Mouse (Mus musculus) ES-E14 (cell line): ENCODE data around the gene Tmed9.

Source experiments
- CHD2 ChIP-seq: IDR thresholded peaks from 2 replicates; pipeline ENCODE4 v1.6.1; 2014; ENCODE audit warnings: mild to moderate bottlenecking, low read depth, low read length, inconsistent platforms
- HCFC1 ChIP-seq: IDR thresholded peaks from 2 replicates; pipeline ENCODE4 v1.6.1; 2012; ENCODE audit warnings: low read length, inconsistent platforms, borderline replicate concordance; ENCODE audit not compliant: insufficient read depth
- ZC3H11A ChIP-seq: IDR thresholded peaks from 2 replicates; pipeline ENCODE4 v1.6.1; 2012; ENCODE audit warnings: low read depth, mild to moderate bottlenecking, inconsistent platforms, low read length, borderline replicate concordance

DNA sequence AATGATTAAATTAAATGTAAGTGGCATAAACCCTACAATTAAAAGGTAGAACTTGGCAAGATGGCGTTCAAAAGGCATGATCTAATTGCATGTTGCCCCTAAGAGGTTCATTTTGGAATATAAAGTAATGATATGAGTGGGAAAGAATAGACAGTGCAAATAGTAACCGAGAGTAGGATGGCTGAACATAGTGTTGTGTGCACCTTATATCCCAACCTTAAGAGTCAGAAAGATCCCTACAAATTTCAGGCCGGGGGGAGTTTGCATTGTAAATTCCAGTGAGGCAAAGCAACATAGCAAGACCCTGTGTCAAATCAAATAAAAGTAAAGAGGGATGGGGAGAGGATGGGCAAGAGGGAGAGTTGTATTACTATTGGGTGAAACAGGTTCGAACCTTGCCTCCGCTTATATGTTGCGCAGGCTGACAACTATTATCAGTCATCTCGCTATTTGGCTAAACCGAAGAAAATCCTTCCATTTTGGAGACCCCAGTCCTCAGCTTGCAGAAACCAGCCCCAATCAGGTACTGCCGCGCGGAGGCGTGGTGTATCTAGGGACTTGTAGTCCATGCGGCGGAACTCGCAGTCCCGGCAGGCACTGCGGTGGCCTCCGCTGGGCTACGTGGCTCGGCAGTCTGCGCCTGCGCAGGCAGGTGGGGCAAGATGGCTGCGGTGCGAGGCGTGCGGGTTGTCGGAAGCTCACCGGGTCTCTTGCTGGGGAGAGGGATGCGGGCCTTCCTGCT, 19.2 kb downstream of the Tmed9 start:
- peak; percentile 46; the same call in 1 of the 2 replicates for TF ChIP-seq CHD2
- TF ChIP-seq HCFC1 = peak; percentile 94
- no peak for TF ChIP-seq ZC3H11A
